Mouse (Mus musculus) liver, embryonic 12.5 days (tissue): ENCODE measurements around the gene AY761184. TPM values are rescaled to one million over a fixed set of nuclear protein-coding genes. Genes with fewer than 3 reads are reported as not detected.
"Not testable (repeated sequence)": the region's sequence is repeated elsewhere in the genome, so short reads cannot be mapped to it uniquely, and the experiment has no call there.

Source experiments
- ATAC-seq: fragments of 200-750 bp; cut with Nextera tagmentation; 2 replicates; pipeline ENCODE4 v1.8.0; 2017; ENCODE audit warnings: moderate number of reproducible peaks, mild to moderate bottlenecking, moderate library complexity
- H3K27ac ChIP-seq: fragments of 300-500 bp; sonication (generic); 2 replicates; pipeline ENCODE4 v1.5.1; 2016; ENCODE audit warnings: mild to moderate bottlenecking
- H3K27me3 ChIP-seq: fragments of 300-500 bp; sonication (generic); replicated peaks from 2 replicates; pipeline ENCODE4 v1.6.1; 2016; ENCODE audit warnings: mild to moderate bottlenecking, moderate library complexity
- H3K36me3 ChIP-seq: fragments of 300-500 bp; sonication (generic); 2 replicates; pipeline ENCODE4 v1.6.1; 2016; ENCODE audit warnings: mild to moderate bottlenecking, moderate library complexity
- H3K4me1 ChIP-seq: fragments of 300-500 bp; sonication (generic); 2 replicates; pipeline ENCODE4 v1.6.1; 2016
- H3K4me2 ChIP-seq: fragments of 300-500 bp; sonication (generic); 2 replicates; pipeline ENCODE4 v1.6.1; 2016; ENCODE audit warnings: mild to moderate bottlenecking, moderate library complexity
- H3K4me3 ChIP-seq: fragments of 300-500 bp; sonication (generic); 2 replicates; pipeline ENCODE4 v1.5.1; 2016; ENCODE audit warnings: mild to moderate bottlenecking, moderate library complexity
- H3K9ac ChIP-seq: fragments of 300-500 bp; sonication (generic); 2 replicates; pipeline ENCODE4 v1.6.1; 2016; ENCODE audit warnings: mild to moderate bottlenecking, moderate library complexity
- H3K9me3 ChIP-seq: fragments of 300-500 bp; sonication (generic); replicated peaks from 2 replicates; pipeline ENCODE4 v1.6.1; 2016; ENCODE audit warnings: mild to moderate bottlenecking, moderate library complexity
- WGBS: fragments of 180-500 bp; shearing (Covaris S2); methylation state at CpG from one replicate; pipeline ENCODE4 v1.1.7; 2016; ENCODE audit not compliant: insufficient replicate concordance; 5-methylcytosine and 5-hydroxymethylcytosine counted together
- polyA plus RNA-seq: library from polyadenylated mRNA; unstranded; fragments of >200 nt; fragmentation: Nextera tagmentation; extraction: Ambion mirVana; gene quantifications from 2 replicates; pipeline ENCODE4 v1.2.1, GENCODE M21; 2016

The AY761184 gene
- not detected in 2 replicates for polyA plus RNA-seq

DNA sequence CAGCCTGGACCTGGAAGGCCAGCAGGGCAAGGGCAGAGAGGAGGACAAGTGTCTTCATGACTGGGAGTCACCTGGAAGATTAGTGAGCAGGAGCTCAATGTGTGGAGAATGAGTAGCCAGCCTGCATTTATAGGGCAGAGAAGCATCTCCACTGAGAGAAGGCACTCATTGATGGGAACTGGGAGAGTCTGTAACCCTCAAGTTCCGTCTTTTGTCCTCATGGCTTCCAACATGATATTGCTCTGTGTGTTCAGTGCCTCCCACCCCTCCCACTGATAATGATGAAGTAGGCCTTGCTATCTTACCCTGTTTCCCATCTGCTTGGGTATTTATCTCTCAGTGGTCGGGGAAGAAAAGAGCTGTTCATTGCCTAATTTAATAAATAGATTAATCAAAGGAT is at the start of gene AY761184:
TSS of gene AY761184 (minus strand) at position 101 of the 400 bp plus-strand sequence.
- not testable (repeated sequence) for H3K36me3 ChIP-seq, H3K27me3 ChIP-seq, H3K9ac ChIP-seq, ATAC-seq, H3K27ac ChIP-seq, H3K4me3 ChIP-seq, H3K4me2 ChIP-seq, H3K4me1 ChIP-seq, H3K9me3 ChIP-seq
- WGBS, result 57% methylated on average over 2 of the region's 2 CpGs

- not testable (repeated sequence) for H3K9me3 ChIP-seq, H3K27ac ChIP-seq, H3K36me3 ChIP-seq, ATAC-seq, H3K4me1 ChIP-seq, H3K27me3 ChIP-seq, H3K4me2 ChIP-seq, H3K9ac ChIP-seq, H3K4me3 ChIP-seq
- WGBS, result 71% methylated on average over 1 of the region's 1 CpGs
Observed at GRCm38 (mm10) chr8:21665497-21665896, 37.9 kb downstream of the AY761184 start, which contains the start of gene Defa34. Gene Defa34 (plus strand): TSS chr8:21665797.

DNA sequence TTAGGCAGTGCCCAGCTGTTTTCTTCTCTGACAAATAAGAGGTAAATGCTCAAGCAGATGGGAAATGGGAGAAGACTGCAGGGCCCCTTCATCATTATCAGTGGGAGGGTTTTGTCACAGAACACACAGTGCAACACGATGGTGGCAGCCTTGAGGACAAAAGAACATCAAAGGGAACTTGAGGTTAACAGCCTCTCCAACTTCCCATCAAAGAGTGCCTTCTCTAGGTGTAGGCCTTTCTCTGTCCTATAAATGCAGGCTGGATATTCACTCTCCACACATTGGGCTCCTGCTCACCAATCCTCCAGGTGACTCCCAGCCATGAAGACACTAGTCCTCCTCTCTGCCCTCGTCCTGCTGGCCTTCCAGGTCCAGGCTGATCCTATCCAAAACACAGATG is 48.0 kb downstream of the AY761184 start, which contains the start of gene Defa17:
TSS of gene Defa17 (plus strand) at position 301 of the 400 bp plus-strand sequence.
- H3K9ac ChIP-seq, H3K27ac ChIP-seq, ATAC-seq, H3K4me2 ChIP-seq, H3K9me3 ChIP-seq, H3K27me3 ChIP-seq, H3K4me3 ChIP-seq, H3K4me1 ChIP-seq, H3K36me3 ChIP-seq: not testable (repeated sequence)
- WGBS, result no CpG with 5 or more reads among the region's 2 CpGs

Other genes with a start within 250 kb of the AY761184 start
- not detected in 2 replicates for gene Gm7849, start 247.1 kb downstream of the AY761184 start, polyA plus RNA-seq
- not detected in 2 replicates for gene Defa20, start 194.4 kb downstream of the AY761184 start, polyA plus RNA-seq
- not detected in 2 replicates for gene Defa32, start 174.6 kb downstream of the AY761184 start, polyA plus RNA-seq
- gene Defa37, start 138.3 kb downstream of the AY761184 start, polyA plus RNA-seq, result not detected in 2 replicates
- not detected in 2 replicates for gene Defa28, start 120.6 kb downstream of the AY761184 start, polyA plus RNA-seq
- not detected in 2 replicates for gene Gm7861, start 109.1 kb downstream of the AY761184 start, polyA plus RNA-seq
- gene Defa26, start 85.5 kb downstream of the AY761184 start, polyA plus RNA-seq, result not detected in 2 replicates
- not detected in 2 replicates for gene Defa17, start 47.9 kb downstream of the AY761184 start, polyA plus RNA-seq
- not detected in 2 replicates for gene Defa34, start 37.8 kb downstream of the AY761184 start, polyA plus RNA-seq
- not detected in 2 replicates for gene Defa24, start 30.8 kb upstream of the AY761184 start, polyA plus RNA-seq
- gene Defb50, start 119.9 kb upstream of the AY761184 start, polyA plus RNA-seq, result not detected in 2 replicates
- not detected in 2 replicates for gene Defb2, start 136.3 kb upstream of the AY761184 start, polyA plus RNA-seq
- gene Defb10, start 155.3 kb upstream of the AY761184 start, polyA plus RNA-seq, result not detected in 2 replicates
- gene Defb9, start 181.8 kb upstream of the AY761184 start, polyA plus RNA-seq, result not detected in 2 replicates
- gene Defb11, start 202.8 kb upstream of the AY761184 start, polyA plus RNA-seq, result not detected in 2 replicates
- gene Defb15, start 229.1 kb upstream of the AY761184 start, polyA plus RNA-seq, result not detected in 2 replicates
- not detected in 2 replicates for gene Defb35, start 234.7 kb upstream of the AY761184 start, polyA plus RNA-seq
- gene Defb13, start 243.1 kb upstream of the AY761184 start, polyA plus RNA-seq, result not detected in 2 replicates